Mouse (Mus musculus) right cerebral cortex, postnatal 14 days (tissue): ENCODE measurements at regions not wholly inside any gene's neighbourhood (a gene's known extent, or its start where the extent isn't known, plus 50 kb on each side); places are given as distances from the start of the nearest gene placed in this dataset.
A peak's percentile ranks its signal among the peaks of the same experiment; 100 is the strongest.

Experiments
- DNase-seq: peaks from one replicate; pipeline ENCODE4 v3.0.0; 2022

- DNase-seq = no peak
These were observed 672.4 kb upstream of the Tbl1xr1 start for GRCm38 (mm10) chr3:21404058-21404457.

- no peak for DNase-seq
These were observed 669.4 kb upstream of the Tbl1xr1 start for GRCm38 (mm10) chr3:21407077-21407476.

DNA sequence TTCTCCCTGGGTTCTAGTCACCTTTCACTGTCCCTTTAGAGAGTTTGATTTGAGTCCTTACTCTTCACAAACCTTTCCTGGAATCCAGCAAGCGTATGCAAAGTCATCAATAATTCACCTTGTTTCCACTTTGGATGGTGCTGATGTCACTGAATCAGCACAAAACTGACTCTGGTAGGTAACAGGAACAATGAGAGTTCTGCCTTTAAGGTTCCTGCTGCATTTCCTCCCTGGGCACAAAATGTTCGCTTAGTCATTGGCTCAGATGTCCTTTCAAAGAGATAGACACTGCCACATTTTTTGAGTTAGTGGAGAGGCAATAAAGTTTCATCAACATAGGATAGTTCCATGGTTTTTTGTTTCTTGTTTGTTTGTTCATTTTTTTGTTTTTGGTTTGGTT, 664.4 kb upstream of the Tbl1xr1 start:
- no peak for DNase-seq

DNA sequence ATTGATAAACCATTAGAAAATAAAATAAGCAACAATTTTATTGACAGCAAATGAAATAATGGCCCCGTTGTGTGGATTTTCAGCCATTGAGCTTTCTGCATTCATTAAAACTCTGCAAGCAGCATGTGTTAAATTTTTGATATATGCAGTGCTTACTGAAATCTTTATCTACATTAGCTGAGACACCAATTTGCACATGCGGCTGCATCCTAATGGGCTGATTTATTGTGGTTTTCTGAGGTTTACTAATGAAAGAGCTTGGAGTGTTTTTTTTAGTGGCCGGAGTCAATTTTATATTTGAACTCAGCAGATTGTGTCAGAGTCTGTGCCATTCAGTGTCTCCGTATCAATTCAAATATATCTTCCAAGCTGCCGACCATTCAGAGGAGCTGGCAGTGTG, 653.3 kb upstream of the Tbl1xr1 start:
- no peak for DNase-seq

DNA sequence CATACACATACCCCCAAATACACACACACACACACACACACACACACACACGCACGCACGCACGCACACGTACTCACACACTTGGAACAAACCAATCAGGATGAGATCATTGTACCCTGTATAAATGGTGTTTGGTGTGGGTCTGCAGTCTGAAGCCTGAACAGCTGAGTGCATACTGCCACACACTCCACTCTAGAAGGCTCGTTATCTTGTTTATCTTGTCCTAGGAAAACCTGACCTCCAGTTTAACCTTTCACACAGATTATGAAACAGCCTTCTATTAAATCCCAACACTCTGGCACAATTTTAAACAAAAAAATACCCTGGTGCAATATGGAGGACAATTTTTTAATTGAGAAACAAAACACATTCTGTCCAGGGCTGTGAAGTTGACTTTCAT, 649.9 kb upstream of the Tbl1xr1 start:
- DNase-seq = no peak

GRCm38 (mm10) chr3:21427408-21428031, 648.9 kb upstream of the Tbl1xr1 start:
- no peak for DNase-seq

- DNase-seq = no peak
These were observed 648.3 kb upstream of the Tbl1xr1 start for GRCm38 (mm10) chr3:21428120-21428519.

DNA sequence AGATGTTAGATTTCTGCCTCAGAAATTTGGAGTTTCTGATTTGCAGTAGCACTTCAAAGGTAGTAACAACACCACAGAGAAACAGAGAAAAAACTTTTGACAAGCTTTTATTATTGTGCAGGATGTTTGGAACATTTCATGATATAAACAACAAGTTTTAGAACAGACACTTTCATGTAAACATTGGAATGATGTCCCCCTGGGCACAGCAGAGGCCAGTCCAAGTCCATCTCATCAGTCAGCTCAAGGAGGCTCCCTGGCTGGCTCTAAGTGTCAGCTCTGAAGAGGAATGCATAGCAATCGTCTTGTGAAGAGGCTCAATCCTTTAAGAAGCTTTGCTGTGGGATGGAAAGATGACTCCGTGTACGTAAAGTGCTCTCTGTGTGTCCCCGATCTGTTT, 612.2 kb upstream of the Tbl1xr1 start:
- DNase-seq = no peak

GRCm38 (mm10) chr3:21466113-21466645, 610.3 kb upstream of the Tbl1xr1 start:
- DNase-seq = no peak

GRCm38 (mm10) chr3:21477366-21477765, 599.1 kb upstream of the Tbl1xr1 start:
- DNase-seq = no peak

DNA sequence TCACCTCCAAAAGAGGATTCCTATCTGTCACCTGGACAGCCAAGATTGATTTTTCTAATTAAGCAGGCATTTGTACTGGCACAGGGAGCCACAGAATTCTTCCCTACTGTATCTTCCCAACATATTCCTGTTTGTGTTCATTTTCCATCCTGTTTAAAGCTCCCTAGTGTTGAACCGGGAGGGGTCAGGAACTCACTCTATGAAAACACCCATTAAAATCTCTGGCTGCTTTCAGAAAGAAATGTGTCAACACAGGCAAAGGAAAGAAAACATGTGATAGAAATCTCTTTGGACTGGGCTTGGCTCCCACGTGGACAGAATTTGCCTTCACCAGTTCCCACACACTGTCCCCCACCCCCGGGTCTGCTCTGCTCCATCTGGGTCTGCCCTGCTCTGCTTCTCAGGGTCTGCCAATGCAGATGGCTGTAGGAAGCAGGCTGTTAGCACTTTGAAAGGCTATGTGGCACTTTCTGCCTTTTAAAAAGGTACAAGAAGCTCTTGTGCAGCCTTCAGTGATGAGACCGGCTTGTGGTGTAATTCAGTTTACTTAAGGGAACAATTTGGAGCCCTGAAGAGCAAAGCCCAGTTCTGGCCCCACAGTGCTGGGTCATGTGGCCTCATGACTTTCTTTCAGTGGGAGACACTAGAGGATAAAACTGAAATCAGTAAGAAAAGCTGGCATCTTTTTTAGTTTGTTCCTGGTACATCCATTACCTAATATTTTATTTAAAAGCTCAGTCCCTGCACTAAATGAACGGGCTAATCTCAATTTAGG, 597.2 kb upstream of the Tbl1xr1 start:
- peak; percentile 49 for DNase-seq

DNA sequence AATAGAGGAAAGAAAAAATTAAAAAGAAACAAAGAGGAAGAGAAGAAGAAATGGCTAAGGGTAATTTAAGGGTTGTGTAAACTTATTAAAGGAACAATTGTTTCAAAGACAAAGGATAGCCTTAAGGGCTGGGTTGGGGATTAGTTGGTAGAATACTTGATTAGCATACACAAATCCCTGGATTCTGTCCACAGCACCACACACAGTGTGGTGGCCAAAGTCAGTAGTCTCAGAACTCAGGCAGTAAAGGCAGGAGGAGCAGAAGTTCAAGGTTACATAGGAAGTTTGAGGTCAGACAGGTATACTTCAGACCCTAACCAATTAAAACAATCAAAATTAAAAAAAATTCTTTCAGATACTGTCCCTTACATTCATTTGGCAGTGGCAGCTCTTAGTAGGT, 596.6 kb upstream of the Tbl1xr1 start:
- no peak for DNase-seq

DNA sequence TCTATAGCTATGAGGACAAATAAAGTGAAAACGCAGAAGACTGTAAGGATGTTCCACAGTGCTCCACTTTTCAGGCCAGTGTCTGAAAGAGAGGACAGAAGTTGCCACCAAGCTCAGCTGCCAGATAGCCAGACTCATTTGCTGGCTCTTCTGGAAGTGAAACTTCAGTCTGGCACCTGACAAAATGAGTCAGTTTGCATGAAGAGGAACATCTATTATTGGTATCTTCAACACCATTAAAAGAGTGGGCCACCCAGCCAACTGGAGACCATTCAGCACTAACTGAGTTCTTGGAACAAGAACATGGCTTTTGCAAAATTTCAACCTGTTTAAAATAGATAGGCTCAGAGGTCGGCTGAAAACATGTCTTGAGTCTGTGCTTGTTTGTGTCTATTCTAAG, 592.4 kb upstream of the Tbl1xr1 start:
- DNase-seq = no peak

- no peak for DNase-seq
These were observed 591.0 kb upstream of the Tbl1xr1 start for GRCm38 (mm10) chr3:21485454-21485853.

DNA sequence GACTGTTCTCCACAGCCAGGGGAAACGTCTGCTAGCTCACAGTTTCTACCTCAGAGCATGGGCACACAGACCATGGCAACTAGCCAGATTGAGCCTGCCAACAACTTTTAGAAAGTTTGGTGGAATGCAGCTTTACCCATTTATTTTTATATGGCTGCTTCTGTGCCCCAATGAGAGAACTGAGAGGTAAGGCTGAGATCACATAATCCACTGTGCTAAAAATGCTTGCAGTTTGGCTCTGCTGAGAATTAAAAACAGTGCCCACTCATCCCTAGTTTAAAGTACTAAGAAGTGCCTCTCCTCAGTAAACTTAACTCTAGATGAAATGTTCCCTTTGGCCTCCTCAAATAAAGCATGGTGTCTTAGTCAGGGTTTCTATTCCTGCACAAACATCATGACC, 586.9 kb upstream of the Tbl1xr1 start:
- no peak for DNase-seq

- DNase-seq = no peak
These were observed 584.0 kb upstream of the Tbl1xr1 start for GRCm38 (mm10) chr3:21492413-21492812.

GRCm38 (mm10) chr3:21493384-21493783, 583.1 kb upstream of the Tbl1xr1 start:
- DNase-seq = no peak

GRCm38 (mm10) chr3:21494904-21495303, 581.5 kb upstream of the Tbl1xr1 start:
- DNase-seq = peak; percentile 21

DNA sequence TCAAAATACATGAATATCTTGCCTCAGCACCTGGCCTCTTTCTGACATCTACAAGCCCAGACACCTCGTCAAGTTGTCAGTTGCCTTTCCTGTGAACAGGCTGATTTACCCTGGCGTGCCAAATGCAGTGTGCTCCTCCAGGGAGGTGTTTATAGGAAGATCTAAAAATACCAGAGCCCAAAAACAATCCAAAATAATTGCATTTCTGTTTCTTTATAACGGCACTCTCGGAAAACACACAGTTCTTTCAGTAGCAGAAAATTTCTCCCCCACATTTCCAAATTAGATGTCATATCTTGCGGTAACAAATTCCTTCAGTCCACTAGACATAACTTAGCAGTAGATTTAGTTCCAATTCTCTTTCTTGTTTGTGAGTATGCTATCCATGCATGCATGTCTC, 580.8 kb upstream of the Tbl1xr1 start:
- no peak for DNase-seq

DNA sequence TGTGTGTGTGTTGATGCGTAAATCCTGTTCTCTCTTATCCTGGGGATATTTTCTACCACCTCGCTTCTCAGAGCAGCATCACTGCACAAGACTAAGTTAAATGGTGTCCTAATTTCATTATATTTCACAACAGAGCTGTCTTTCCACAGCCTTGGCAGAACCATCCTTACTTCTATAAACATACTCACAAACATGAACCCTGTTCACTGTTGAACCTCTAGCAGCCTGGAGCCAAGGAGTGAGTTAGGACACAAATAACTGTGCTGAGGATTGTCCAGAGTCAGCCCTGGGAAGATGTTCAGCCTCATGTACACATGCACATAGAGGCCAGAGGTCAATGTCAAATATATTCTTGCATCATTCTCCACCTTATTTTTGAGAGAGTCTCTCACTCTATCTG, 580.3 kb upstream of the Tbl1xr1 start:
- no peak for DNase-seq

DNA sequence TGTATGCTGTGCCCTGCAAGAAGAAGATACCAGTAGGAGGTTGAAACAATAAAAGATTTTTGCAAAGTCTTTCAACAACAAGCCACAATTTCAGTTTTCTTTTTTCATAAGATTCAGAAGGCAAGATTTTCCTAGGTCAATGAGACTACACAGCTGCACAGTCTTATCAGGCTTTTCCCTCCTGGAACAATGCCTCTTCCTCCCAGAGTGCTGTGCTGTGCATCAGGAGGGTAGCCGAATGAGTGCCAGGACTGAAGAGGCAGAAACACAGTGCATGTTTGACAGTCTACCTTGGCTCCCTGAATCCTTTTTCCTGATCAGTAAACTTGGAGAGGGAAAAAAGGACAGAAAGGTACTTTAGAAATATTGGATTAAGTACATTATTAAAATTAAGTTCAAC, 579.4 kb upstream of the Tbl1xr1 start:
- DNase-seq = no peak

DNA sequence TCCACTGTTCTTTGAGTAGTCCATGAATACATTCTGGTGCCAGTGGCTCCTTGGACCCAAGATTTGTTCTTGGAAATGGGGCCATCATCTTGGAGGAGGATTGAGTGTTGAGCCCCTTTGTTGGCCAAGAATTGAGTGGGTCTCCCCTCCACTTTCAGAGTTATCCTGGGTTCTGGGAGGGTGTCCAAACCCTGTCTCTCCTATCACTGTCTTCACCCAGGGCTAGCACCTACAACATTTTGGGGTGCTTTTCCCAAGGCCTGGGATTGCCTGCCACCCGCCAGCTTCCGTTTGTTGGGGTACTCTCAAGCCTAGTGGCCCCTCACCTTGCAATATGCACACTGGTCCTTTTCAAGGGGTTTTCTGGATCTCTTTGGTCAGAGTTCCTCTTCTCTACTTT, 568.8 kb upstream of the Tbl1xr1 start:
- no peak for DNase-seq

DNA sequence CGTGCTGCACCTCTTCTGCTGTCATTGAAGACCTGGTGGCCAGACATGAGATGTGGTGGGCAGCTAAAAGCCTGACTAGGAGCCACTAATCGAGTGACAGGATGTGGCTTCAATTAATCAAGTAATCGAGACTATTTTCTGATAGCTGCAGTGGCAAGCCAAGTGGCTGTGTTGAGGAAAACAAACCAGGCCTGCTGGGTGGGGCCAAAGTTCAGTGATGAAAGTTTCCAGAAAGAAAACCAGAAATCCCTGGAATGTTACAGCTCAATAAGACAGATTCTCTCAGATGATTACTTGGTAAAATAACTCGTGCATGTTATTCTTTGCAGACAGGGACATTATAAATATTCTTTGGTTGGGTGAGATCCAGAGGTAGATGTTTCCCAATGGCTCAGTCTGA, 564.4 kb upstream of the Tbl1xr1 start:
- no peak for DNase-seq

DNA sequence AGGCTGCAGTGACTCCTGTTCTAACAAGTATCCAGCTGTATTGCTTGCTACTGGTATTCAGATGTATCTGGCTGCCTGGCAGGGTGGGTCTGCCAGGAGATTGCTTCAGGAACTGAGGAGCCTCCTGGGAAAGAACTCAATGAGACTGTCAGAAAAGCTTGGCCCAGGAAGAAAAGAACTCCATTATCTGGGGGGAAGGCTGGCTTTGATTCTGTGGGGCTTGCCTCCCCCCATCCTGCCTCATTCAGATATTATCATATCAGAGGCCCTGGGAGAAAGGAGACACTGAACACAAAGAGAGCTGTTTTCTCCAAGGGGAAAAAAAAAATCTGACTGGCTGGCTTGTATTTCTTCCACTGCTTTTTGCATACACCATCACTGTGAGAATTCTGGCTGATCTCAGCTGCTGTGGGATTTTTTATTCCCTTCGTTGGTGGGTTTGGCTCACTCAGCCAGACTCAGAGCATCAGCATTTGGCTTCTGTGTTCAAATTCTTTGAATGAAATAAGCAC, 552.0 kb upstream of the Tbl1xr1 start:
- no peak for DNase-seq
